In genomic region chr1:91533483-91533882, GRCm38 (mm10) we compare ENCODE assay signal across 9 mouse cellular contexts. TPM values are rescaled to one million over a fixed set of nuclear protein-coding genes. Genes with fewer than 3 reads are reported as not detected.
DNase-seq lines count a peak whose midpoint lies in the region; ATAC-seq lines count a peak whose summit lies in the region.
"Had no signal": no experiment of that assay in that cellular context is flagged by ENCODE, and none has a peak within 500 bp of the region (broad histone marks: within the 10 kb centered on the region; RNA-seq: fewer than 3 reads in every experiment).

No protein-coding gene starts in this region.

- intact Hi-C loops in heart, postnatal 14 days (cut with DNase I): no loop called here

- ATAC-seq in neutrophil, adult 5-6 weeks (ENCODE audit: extremely low read depth, insufficient number of reproducible peaks, low FRiP score, poor library complexity, severe bottlenecking): 0 out of 2 replicates have a peak, but pooled peaks have one; percentile 13

- peak; percentile 88 for DNase-seq in heart, adult 11 months
- no peak for DNase-seq in heart, adult 9 months (ENCODE audit: low spot score in 2 of 2)
- peak; percentile 21 for DNase-seq in ZHBTc4 (ENCODE audit: low read depth, low spot score)
- peak; percentile 21 to 38 for DNase-seq in heart, postnatal 14 days
- no peak for DNase-seq in kidney, postnatal 25 days
- DNase-seq in layer of hippocampus, postnatal 25 days (ENCODE audit: extremely low spot score in 1 of 2, low spot score in 1 of 2): no peak
- no peak for DNase-seq in cerebellum, adult 9-10 months
- DNase-seq: cerebellum, adult 11-12 months had no signal

RNA-seq across cellular contexts. Expression of gene Asb1, which starts 6.9 kb away (rescaled TPM):
- 10 to 100 TPM; 19.8 to 20.3 TPM for total RNA-seq in heart, postnatal 14 days (2021)
- 10.2 and 10.6 TPM in 2 replicates for total RNA-seq in neutrophil, adult 5-6 weeks (2017)
- 10 to 100 TPM; 35.9 to 42.0 TPM for total RNA-seq in layer of hippocampus, postnatal 25 days (2021)

RNA-seq across cellular contexts. Expression of gene Traf3ip1, which starts 39.0 kb away (rescaled TPM):
- total RNA-seq in heart, postnatal 14 days (2021): 1 to 10 TPM; 4.6 to 5.9 TPM
- 7.2 and 8.4 TPM in 2 replicates for total RNA-seq in neutrophil, adult 5-6 weeks (2017)
- total RNA-seq in layer of hippocampus, postnatal 25 days (2021): 10 to 100 TPM; 10.7 to 12.8 TPM

Comparison
In these comparisons a context has a peak if more than half of its experiments do, and no peak if none do; other contexts are left out.
1. DNase-seq: peak in heart, adult 11 months (single experiment), ZHBTc4 (single experiment) and heart, postnatal 14 days (2 of 2); none in heart, adult 9 months (0 of 2), kidney, postnatal 25 days (0 of 2), layer of hippocampus, postnatal 25 days (0 of 2) and cerebellum, adult 9-10 months (single experiment).